Mouse (Mus musculus): ENCODE results near the gene Wdfy1. TPM values are rescaled to one million over a fixed set of nuclear protein-coding genes. Genes with fewer than 3 reads are reported as not detected.

Wdfy1 gene
- polyA plus RNA-seq, 1 experiment from 2014 or later, result 43.7 TPM

GRCm38 (mm10) chr1:79762282-79763250 lies 13.4 kb downstream of the Wdfy1 start:
- Histone ChIP-seq H3K4me2 (ENCODE audit: low read depth, low read length) (peak overlapping the region; percentile 93), H3K27ac (ENCODE audit: low read length) (no peak overlapping the region), H3K27me3 (ENCODE audit: control insufficient read depth, insufficient read depth, low read depth, low read length) (no peaks in the 10 kb centered on the region), H3K4me3 (ENCODE audit: low read length) (no peak overlapping the region), H3K9ac (ENCODE audit: low read length) (no peak overlapping the region), H3K36me3 (ENCODE audit: control insufficient read depth, insufficient read depth, low read length) (no peaks in the 10 kb centered on the region), H3K4me1 (replicated peaks; ENCODE audit: control insufficient read depth, insufficient read depth, low read length) (peaks cover 10% of the 10 kb centered on the region), H3K9me3 (ENCODE audit: control insufficient read depth, low read length) (no peaks in the 10 kb centered on the region)
- no peak for ATAC-seq (ENCODE audit: low read depth)
- 44% methylated on average over 16 of the region's 16 CpGs for WGBS

- 4% methylated on average over 6 of the region's 6 CpGs for WGBS
- H3K4me2 ChIP-seq (ENCODE audit: low read depth, low read length), result peak overlapping the region; percentile 93
- no peak overlapping the region for H3K27ac ChIP-seq (ENCODE audit: low read length)
- H3K27me3 ChIP-seq (ENCODE audit: control insufficient read depth, insufficient read depth, low read depth, low read length), result no peaks in the 10 kb centered on the region
- peak; percentile 15; the same call in 1 of the 2 replicates for ATAC-seq (ENCODE audit: low read depth)
- peaks cover 10% of the 10 kb centered on the region for H3K4me1 ChIP-seq (replicated peaks; ENCODE audit: control insufficient read depth, insufficient read depth, low read length)
- no peaks in the 10 kb centered on the region for H3K36me3 ChIP-seq (ENCODE audit: control insufficient read depth, insufficient read depth, low read length)
- no peak overlapping the region for H3K9ac ChIP-seq (ENCODE audit: low read length)
- no peaks in the 10 kb centered on the region for H3K9me3 ChIP-seq (ENCODE audit: control insufficient read depth, low read length)
- peak overlapping the region; percentile 87 for H3K4me3 ChIP-seq (ENCODE audit: low read length)
Measured at GRCm38 (mm10) chr1:79761917-79762271, 14.0 kb downstream of the Wdfy1 start.

- Histone ChIP-seq H3K9ac (ENCODE audit: low read length) (peak overlapping the region; percentile 89), H3K27me3 (ENCODE audit: control insufficient read depth, insufficient read depth, low read depth, low read length) (no peaks in the 10 kb centered on the region), H3K4me1 (replicated peaks; ENCODE audit: control insufficient read depth, insufficient read depth, low read length) (peaks cover 10% of the 10 kb centered on the region), H3K27ac (ENCODE audit: low read length) (no peak overlapping the region), H3K4me2 (ENCODE audit: low read depth, low read length) (peak overlapping the region; percentile 93), H3K4me3 (ENCODE audit: low read length) (peak overlapping the region; percentile 87), H3K36me3 (ENCODE audit: control insufficient read depth, insufficient read depth, low read length) (no peaks in the 10 kb centered on the region), H3K9me3 (ENCODE audit: control insufficient read depth, low read length) (no peaks in the 10 kb centered on the region)
- peak; percentile 95 for ATAC-seq (ENCODE audit: low read depth)
- WGBS, result under 1% methylated on average over 65 of the region's 65 CpGs
Measured at GRCm38 (mm10) chr1:79761106-79761916, 14.6 kb downstream of the Wdfy1 start.

GRCm38 (mm10) chr1:79760656-79761055 lies 15.3 kb downstream of the Wdfy1 start:
- H3K4me3 ChIP-seq (ENCODE audit: low read length), result peak overlapping the region; percentile 87
- peak overlapping the region; percentile 89 for H3K9ac ChIP-seq (ENCODE audit: low read length)
- ATAC-seq (ENCODE audit: low read depth), result peak; percentile 6; the same call in 1 of the 2 replicates
- no peak overlapping the region for H3K27ac ChIP-seq (ENCODE audit: low read length)
- no peaks in the 10 kb centered on the region for H3K36me3 ChIP-seq (ENCODE audit: control insufficient read depth, insufficient read depth, low read length)
- WGBS, result 7% methylated on average over 11 of the region's 11 CpGs
- H3K9me3 ChIP-seq (ENCODE audit: control insufficient read depth, low read length), result no peaks in the 10 kb centered on the region
- peaks cover 10% of the 10 kb centered on the region for H3K4me1 ChIP-seq (replicated peaks; ENCODE audit: control insufficient read depth, insufficient read depth, low read length)
- no peaks in the 10 kb centered on the region for H3K27me3 ChIP-seq (ENCODE audit: control insufficient read depth, insufficient read depth, low read depth, low read length)
- H3K4me2 ChIP-seq (ENCODE audit: low read depth, low read length), result peak overlapping the region; percentile 93

- 65% methylated on average over 5 of the region's 5 CpGs for WGBS
- H3K27me3 ChIP-seq (ENCODE audit: control insufficient read depth, insufficient read depth, low read depth, low read length), result no peaks in the 10 kb centered on the region
- H3K9ac ChIP-seq (ENCODE audit: low read length), result no peak overlapping the region
- no peak for ATAC-seq (ENCODE audit: low read depth)
- H3K4me2 ChIP-seq (ENCODE audit: low read depth, low read length), result 0 out of 2 replicates have a peak overlapping the region, but pooled peaks have one; percentile 5
- no peak overlapping the region for H3K27ac ChIP-seq (ENCODE audit: low read length)
- H3K9me3 ChIP-seq (ENCODE audit: control insufficient read depth, low read length), result no peaks in the 10 kb centered on the region
- H3K4me3 ChIP-seq (ENCODE audit: low read length), result no peak overlapping the region
- peaks cover 10% of the 10 kb centered on the region for H3K4me1 ChIP-seq (replicated peaks; ENCODE audit: control insufficient read depth, insufficient read depth, low read length)
- H3K36me3 ChIP-seq (ENCODE audit: control insufficient read depth, insufficient read depth, low read length), result no peaks in the 10 kb centered on the region
Measured at GRCm38 (mm10) chr1:79759436-79759972, 16.4 kb downstream of the Wdfy1 start.

GRCm38 (mm10) chr1:79759006-79759405 lies 16.9 kb downstream of the Wdfy1 start:
- no peaks in the 10 kb centered on the region for H3K27me3 ChIP-seq (ENCODE audit: control insufficient read depth, insufficient read depth, low read depth, low read length)
- WGBS, result 46% methylated on average over 2 of the region's 2 CpGs
- no peaks in the 10 kb centered on the region for H3K9me3 ChIP-seq (ENCODE audit: control insufficient read depth, low read length)
- ATAC-seq (ENCODE audit: low read depth), result no peak
- H3K9ac ChIP-seq (ENCODE audit: low read length), result no peak overlapping the region
- no peak overlapping the region for H3K27ac ChIP-seq (ENCODE audit: low read length)
- peaks cover 10% of the 10 kb centered on the region for H3K4me1 ChIP-seq (replicated peaks; ENCODE audit: control insufficient read depth, insufficient read depth, low read length)
- H3K4me3 ChIP-seq (ENCODE audit: low read length), result no peak overlapping the region
- no peaks in the 10 kb centered on the region for H3K36me3 ChIP-seq (ENCODE audit: control insufficient read depth, insufficient read depth, low read length)
- no peak overlapping the region for H3K4me2 ChIP-seq (ENCODE audit: low read depth, low read length)

GRCm38 (mm10) chr1:79757597-79757996 lies 18.3 kb downstream of the Wdfy1 start:
- Histone ChIP-seq H3K27me3 (ENCODE audit: control insufficient read depth, insufficient read depth, low read depth, low read length) (no peaks in the 10 kb centered on the region), H3K27ac (ENCODE audit: low read length) (peak overlapping the region; percentile 6), H3K4me1 (replicated peaks; ENCODE audit: control insufficient read depth, insufficient read depth, low read length) (peaks cover 10% of the 10 kb centered on the region), H3K4me3 (ENCODE audit: low read length) (no peak overlapping the region), H3K9ac (ENCODE audit: low read length) (no peak overlapping the region), H3K9me3 (ENCODE audit: control insufficient read depth, low read length) (no peaks in the 10 kb centered on the region), H3K4me2 (ENCODE audit: low read depth, low read length) (no peak overlapping the region), H3K36me3 (ENCODE audit: control insufficient read depth, insufficient read depth, low read length) (no peaks in the 10 kb centered on the region)
- no peak for ATAC-seq (ENCODE audit: low read depth)
- WGBS, result 57% methylated on average over 4 of the region's 4 CpGs

GRCm38 (mm10) chr1:79757161-79757560 lies 18.8 kb downstream of the Wdfy1 start:
- Histone ChIP-seq H3K27me3 (ENCODE audit: control insufficient read depth, insufficient read depth, low read depth, low read length) (no peaks in the 10 kb centered on the region), H3K4me2 (ENCODE audit: low read depth, low read length) (no peak overlapping the region), H3K9ac (ENCODE audit: low read length) (no peak overlapping the region), H3K27ac (ENCODE audit: low read length) (peak overlapping the region; percentile 6), H3K4me3 (ENCODE audit: low read length) (no peak overlapping the region), H3K4me1 (replicated peaks; ENCODE audit: control insufficient read depth, insufficient read depth, low read length) (peaks cover 11% of the 10 kb centered on the region), H3K36me3 (ENCODE audit: control insufficient read depth, insufficient read depth, low read length) (no peaks in the 10 kb centered on the region), H3K9me3 (ENCODE audit: control insufficient read depth, low read length) (no peaks in the 10 kb centered on the region)
- WGBS, result 53% methylated on average over 7 of the region's 7 CpGs
- ATAC-seq (ENCODE audit: low read depth), result no peak

GRCm38 (mm10) chr1:79756417-79756816 lies 19.5 kb downstream of the Wdfy1 start:
- H3K4me3 ChIP-seq (ENCODE audit: low read length), result no peak overlapping the region
- H3K9ac ChIP-seq (ENCODE audit: low read length), result no peak overlapping the region
- H3K27me3 ChIP-seq (ENCODE audit: control insufficient read depth, insufficient read depth, low read depth, low read length), result no peaks in the 10 kb centered on the region
- no peaks in the 10 kb centered on the region for H3K36me3 ChIP-seq (ENCODE audit: control insufficient read depth, insufficient read depth, low read length)
- peak overlapping the region; percentile 3; the same call in 1 of the 2 replicates for H3K27ac ChIP-seq (ENCODE audit: low read length)
- H3K9me3 ChIP-seq (ENCODE audit: control insufficient read depth, low read length), result no peaks in the 10 kb centered on the region
- ATAC-seq (ENCODE audit: low read depth), result no peak
- H3K4me1 ChIP-seq (replicated peaks; ENCODE audit: control insufficient read depth, insufficient read depth, low read length), result peaks cover 9% of the 10 kb centered on the region
- H3K4me2 ChIP-seq (ENCODE audit: low read depth, low read length), result no peak overlapping the region
- WGBS, result 84% methylated on average over 5 of the region's 5 CpGs

All from lung, embryonic 16.5 days (tissue).